Mouse (Mus musculus) lung, postnatal 10 days (tissue): ENCODE data around the gene Meaf6.

Experiments used
- DNase-seq: peaks from one replicate; pipeline ENCODE4 v3.0.0; 2021

The Meaf6 gene

GRCm38 (mm10) chr4:125145213-125145612 lies 60.3 kb downstream of the Meaf6 start:
- peak; percentile 26 for DNase-seq

GRCm38 (mm10) chr4:125147970-125148369 lies 63.0 kb downstream of the Meaf6 start:
- no peak for DNase-seq

- no peak for DNase-seq
Measured at GRCm38 (mm10) chr4:125149460-125149859, 64.5 kb downstream of the Meaf6 start.

GRCm38 (mm10) chr4:125152469-125152868 lies 67.5 kb downstream of the Meaf6 start:
- no peak for DNase-seq

GRCm38 (mm10) chr4:125153659-125154241 lies 68.8 kb downstream of the Meaf6 start:
- DNase-seq: no peak

- DNase-seq: no peak
Measured at GRCm38 (mm10) chr4:125155646-125156045, 70.7 kb downstream of the Meaf6 start.

GRCm38 (mm10) chr4:125157322-125157721 lies 72.4 kb downstream of the Meaf6 start:
- no peak for DNase-seq

- no peak for DNase-seq
Measured at GRCm38 (mm10) chr4:125158081-125158480, 73.1 kb downstream of the Meaf6 start.

- DNase-seq: no peak
Measured at GRCm38 (mm10) chr4:125158581-125159317, 73.8 kb downstream of the Meaf6 start.

- DNase-seq: peak; percentile 88
Measured at GRCm38 (mm10) chr4:125160320-125160950, 75.5 kb downstream of the Meaf6 start.

GRCm38 (mm10) chr4:125160951-125161331 lies 76.0 kb downstream of the Meaf6 start:
- DNase-seq: no peak

GRCm38 (mm10) chr4:125161392-125161791 lies 76.5 kb downstream of the Meaf6 start:
- DNase-seq: no peak

GRCm38 (mm10) chr4:125162701-125163100 lies 77.8 kb downstream of the Meaf6 start:
- DNase-seq: no peak
